Mouse (Mus musculus) inflammation-experienced regulatory T-cells, adult 6 months (primary cell): ENCODE data around the gene Mtmr2. TPM values are rescaled to one million over a fixed set of nuclear protein-coding genes. Genes with fewer than 3 reads are reported as not detected.
"Not testable (repeated sequence)": the region's sequence is repeated elsewhere in the genome, so short reads cannot be mapped to it uniquely, and the experiment has no call there.

Experiments used
- ATAC-seq: one replicate; pipeline ENCODE4 v1.8.0; 2017
- polyA plus RNA-seq, 3 experiments: library from polyadenylated mRNA; unstranded; fragments of 100-300 nt; shearing (Covaris generic); gene quantifications; one replicate each; pipeline ENCODE4 v1.2.1; 2017

The Mtmr2 gene
- polyA plus RNA-seq: 10 to 100 TPM; 22.9 to 35.0 (median 34.2) TPM

GRCm38 (mm10) chr9:13748404-13748797, at the start of gene Mtmr2:
TSS of gene Mtmr2 (plus strand) at chr9:13748410.
- no peak for ATAC-seq

- no peak for ATAC-seq
Observed at GRCm38 (mm10) chr9:13699061-13699780, 49.0 kb upstream of the Mtmr2 start.

- ATAC-seq: no peak
Observed at GRCm38 (mm10) chr9:13699781-13700116, 48.5 kb upstream of the Mtmr2 start.

- peak; percentile 98 for ATAC-seq
Observed at GRCm38 (mm10) chr9:13701773-13702172, 46.4 kb upstream of the Mtmr2 start.

GRCm38 (mm10) chr9:13703100-13703499, 45.1 kb upstream of the Mtmr2 start:
- ATAC-seq: no peak

- ATAC-seq: no peak
Observed at GRCm38 (mm10) chr9:13704917-13705316, 43.3 kb upstream of the Mtmr2 start.

GRCm38 (mm10) chr9:13707066-13707555, 41.1 kb upstream of the Mtmr2 start:
- no peak for ATAC-seq

GRCm38 (mm10) chr9:13709436-13709835, 38.8 kb upstream of the Mtmr2 start:
- ATAC-seq: no peak

- not testable (repeated sequence) for ATAC-seq
Observed at GRCm38 (mm10) chr9:13715891-13716290, 32.3 kb upstream of the Mtmr2 start.

GRCm38 (mm10) chr9:13716316-13717099, 31.7 kb upstream of the Mtmr2 start:
- peak; percentile 82 for ATAC-seq

- peak; percentile 94 for ATAC-seq
Observed at GRCm38 (mm10) chr9:13748798-13749674, 826 bp downstream of the Mtmr2 start.

- ATAC-seq: no peak
Observed at GRCm38 (mm10) chr9:13749675-13749998, 1.4 kb downstream of the Mtmr2 start.

- no peak for ATAC-seq
Observed at GRCm38 (mm10) chr9:13752543-13752942, 4.3 kb downstream of the Mtmr2 start.

GRCm38 (mm10) chr9:13760430-13760829, 12.2 kb downstream of the Mtmr2 start:
- ATAC-seq: no peak

- no peak for ATAC-seq
Observed at GRCm38 (mm10) chr9:13765624-13766023, 17.4 kb downstream of the Mtmr2 start.

- no peak for ATAC-seq
Observed at GRCm38 (mm10) chr9:13766570-13766969, 18.4 kb downstream of the Mtmr2 start.

- no peak for ATAC-seq
Observed at GRCm38 (mm10) chr9:13774732-13775131, 26.5 kb downstream of the Mtmr2 start.

- ATAC-seq: no peak
Observed at GRCm38 (mm10) chr9:13781985-13782384, 33.8 kb downstream of the Mtmr2 start.

- ATAC-seq: not testable (repeated sequence)
Observed at GRCm38 (mm10) chr9:13790864-13791263, 42.7 kb downstream of the Mtmr2 start.

GRCm38 (mm10) chr9:13794302-13794701, 46.1 kb downstream of the Mtmr2 start:
- ATAC-seq: no peak

- no peak for ATAC-seq
Observed at GRCm38 (mm10) chr9:13794756-13795155, 46.5 kb downstream of the Mtmr2 start.

GRCm38 (mm10) chr9:13804480-13804879, 56.3 kb downstream of the Mtmr2 start:
- no peak for ATAC-seq

- ATAC-seq: no peak
Observed at GRCm38 (mm10) chr9:13806854-13807253, 58.6 kb downstream of the Mtmr2 start.
